Mouse (Mus musculus): ENCODE data around the gene Ren1. TPM values are rescaled to one million over a fixed set of nuclear protein-coding genes. Genes with fewer than 3 reads are reported as not detected.
"Not testable (repeated sequence)": the region's sequence is repeated elsewhere in the genome, so short reads cannot be mapped to it uniquely, and the experiment has no call there.

Ren1 gene
- polyA plus RNA-seq, 1 experiment from 2014 or later, result 0.43 TPM

GRCm38 (mm10) chr1:133323333-133323732, 27.0 kb upstream of the Ren1 start:
- H3K9ac ChIP-seq, result 0 out of 2 replicates have a peak overlapping the region, but pooled peaks have one; percentile 25
- H3K9me3 ChIP-seq, result no peaks in the 10 kb centered on the region
- ATAC-seq (ENCODE audit: low FRiP score, low read depth), result no peak
- H3K4me1 ChIP-seq, result no peaks in the 10 kb centered on the region
- H3K4me2 ChIP-seq (replicated peaks), result no peak overlapping the region
- H3K4me3 ChIP-seq, result no peak overlapping the region
- H3K27me3 ChIP-seq, result peaks cover 13% of the 10 kb centered on the region
- 29% methylated on average over 5 of the region's 5 CpGs for WGBS
- no peaks in the 10 kb centered on the region for H3K36me3 ChIP-seq
- H3K27ac ChIP-seq, result no peak overlapping the region

GRCm38 (mm10) chr1:133325951-133326350, 24.4 kb upstream of the Ren1 start:
- no peak for ATAC-seq (ENCODE audit: low FRiP score, low read depth)
- 75% methylated on average over 8 of the region's 8 CpGs for WGBS
- H3K4me1 ChIP-seq, result peaks cover 6% of the 10 kb centered on the region

GRCm38 (mm10) chr1:133327094-133327493, 23.2 kb upstream of the Ren1 start:
- ATAC-seq (ENCODE audit: low FRiP score, low read depth), result no peak
- Histone ChIP-seq H3K27me3 (peaks cover 49% of the 10 kb centered on the region), H3K4me2 (replicated peaks) (no peak overlapping the region)

More at GRCm38 (mm10) chr1:133325951-133326350, 24.4 kb upstream of the Ren1 start:
- Histone ChIP-seq H3K27me3 (peaks cover 38% of the 10 kb centered on the region), H3K4me3 (no peak overlapping the region), H3K9me3 (no peaks in the 10 kb centered on the region), H3K4me2 (replicated peaks) (no peak overlapping the region), H3K36me3 (no peaks in the 10 kb centered on the region), H3K9ac (no peak overlapping the region), H3K27ac (no peak overlapping the region)

GRCm38 (mm10) chr1:133328299-133328795, 22.0 kb upstream of the Ren1 start:
- no peak for ATAC-seq (ENCODE audit: low FRiP score, low read depth)
- H3K27me3 ChIP-seq, result peaks cover 50% of the 10 kb centered on the region
- H3K27ac ChIP-seq, result no peak overlapping the region
- no peak overlapping the region for H3K4me3 ChIP-seq
- H3K9me3 ChIP-seq, result no peaks in the 10 kb centered on the region
- 87% methylated on average over 6 of the region's 6 CpGs for WGBS
- H3K4me1 ChIP-seq, result peaks cover 6% of the 10 kb centered on the region
- H3K9ac ChIP-seq, result no peak overlapping the region
- no peaks in the 10 kb centered on the region for H3K36me3 ChIP-seq
- no peak overlapping the region for H3K4me2 ChIP-seq (replicated peaks)

More at GRCm38 (mm10) chr1:133327094-133327493, 23.2 kb upstream of the Ren1 start:
- H3K9me3 ChIP-seq, result no peaks in the 10 kb centered on the region
- H3K4me3 ChIP-seq, result no peak overlapping the region
- no peak overlapping the region for H3K9ac ChIP-seq
- no peak overlapping the region for H3K27ac ChIP-seq
- WGBS, result 56% methylated on average over 5 of the region's 5 CpGs
- H3K36me3 ChIP-seq, result no peaks in the 10 kb centered on the region
- H3K4me1 ChIP-seq, result peaks cover 6% of the 10 kb centered on the region

GRCm38 (mm10) chr1:133328896-133329637, 21.2 kb upstream of the Ren1 start:
- Histone ChIP-seq H3K9ac (peak overlapping the region; percentile 53), H3K4me2 (replicated peaks) (peak overlapping the region; percentile 67), H3K36me3 (no peaks in the 10 kb centered on the region), H3K9me3 (no peaks in the 10 kb centered on the region), H3K27me3 (peaks cover 50% of the 10 kb centered on the region), H3K4me3 (peak overlapping the region; percentile 40), H3K4me1 (peaks cover 6% of the 10 kb centered on the region), H3K27ac (no peak overlapping the region)
- ATAC-seq (ENCODE audit: low FRiP score, low read depth), result no peak
- WGBS, result 7% methylated on average over 34 of the region's 34 CpGs

- Histone ChIP-seq H3K27ac (no peak overlapping the region), H3K27me3 (peaks cover 50% of the 10 kb centered on the region), H3K9me3 (no peaks in the 10 kb centered on the region), H3K36me3 (no peaks in the 10 kb centered on the region), H3K9ac (peak overlapping the region; percentile 53), H3K4me1 (peaks cover 6% of the 10 kb centered on the region), H3K4me2 (replicated peaks) (peak overlapping the region; percentile 67), H3K4me3 (peak overlapping the region; percentile 40)
- no peak for ATAC-seq (ENCODE audit: low FRiP score, low read depth)
- 28% methylated on average over 7 of the region's 7 CpGs for WGBS
Measured at GRCm38 (mm10) chr1:133329638-133329964, 20.7 kb upstream of the Ren1 start.

GRCm38 (mm10) chr1:133331142-133331541, 19.2 kb upstream of the Ren1 start:
- H3K4me3 ChIP-seq, result no peak overlapping the region
- H3K27ac ChIP-seq, result no peak overlapping the region
- H3K9me3 ChIP-seq, result no peaks in the 10 kb centered on the region
- WGBS, result 78% methylated on average over 3 of the region's 3 CpGs
- no peak overlapping the region for H3K4me2 ChIP-seq (replicated peaks)
- H3K27me3 ChIP-seq, result peaks cover 50% of the 10 kb centered on the region
- H3K9ac ChIP-seq, result no peak overlapping the region
- no peaks in the 10 kb centered on the region for H3K36me3 ChIP-seq
- H3K4me1 ChIP-seq, result peaks cover 6% of the 10 kb centered on the region
- ATAC-seq (ENCODE audit: low FRiP score, low read depth), result no peak

GRCm38 (mm10) chr1:133332656-133333430, 17.5 kb upstream of the Ren1 start:
- H3K4me2 ChIP-seq (replicated peaks), result no peak overlapping the region
- no peak overlapping the region for H3K4me3 ChIP-seq
- no peak overlapping the region for H3K27ac ChIP-seq
- no peak overlapping the region for H3K9ac ChIP-seq
- H3K27me3 ChIP-seq, result peaks cover 42% of the 10 kb centered on the region
- H3K36me3 ChIP-seq, result no peaks in the 10 kb centered on the region
- ATAC-seq (ENCODE audit: low FRiP score, low read depth), result no peak
- 89% methylated on average over 11 of the region's 11 CpGs for WGBS
- H3K4me1 ChIP-seq, result peaks cover 6% of the 10 kb centered on the region
- peaks cover 4% of the 10 kb centered on the region; the same call in 1 of the 2 replicates for H3K9me3 ChIP-seq

- H3K9ac ChIP-seq, result no peak overlapping the region
- no peak overlapping the region for H3K4me2 ChIP-seq (replicated peaks)
- WGBS, result 82% methylated on average over 6 of the region's 6 CpGs
- peaks cover 31% of the 10 kb centered on the region for H3K27me3 ChIP-seq
- H3K36me3 ChIP-seq, result no peaks in the 10 kb centered on the region
- H3K4me3 ChIP-seq, result no peak overlapping the region
- ATAC-seq (ENCODE audit: low FRiP score, low read depth), result no peak
- H3K4me1 ChIP-seq, result peaks cover 6% of the 10 kb centered on the region
- peaks cover 4% of the 10 kb centered on the region; the same call in 1 of the 2 replicates for H3K9me3 ChIP-seq
- H3K27ac ChIP-seq, result no peak overlapping the region
Measured at GRCm38 (mm10) chr1:133333937-133334336, 16.4 kb upstream of the Ren1 start.

- not testable (repeated sequence) for H3K4me1 ChIP-seq; H3K36me3 ChIP-seq; H3K27me3 ChIP-seq; H3K4me3 ChIP-seq; H3K4me2 ChIP-seq (replicated peaks); ATAC-seq (ENCODE audit: low FRiP score, low read depth); H3K9ac ChIP-seq; H3K9me3 ChIP-seq; H3K27ac ChIP-seq
- 80% methylated on average over 1 of the region's 1 CpGs for WGBS
Measured at GRCm38 (mm10) chr1:133340403-133340802, 9.9 kb upstream of the Ren1 start.

- H3K4me2 ChIP-seq (replicated peaks), result no peak overlapping the region
- H3K36me3 ChIP-seq, result no peaks in the 10 kb centered on the region
- no peak for ATAC-seq (ENCODE audit: low FRiP score, low read depth)
- no peaks in the 10 kb centered on the region for H3K27me3 ChIP-seq
- no peak overlapping the region for H3K27ac ChIP-seq
- no peak overlapping the region for H3K9ac ChIP-seq
- H3K4me1 ChIP-seq, result no peaks in the 10 kb centered on the region
- H3K9me3 ChIP-seq, result no peaks in the 10 kb centered on the region
- WGBS, result 82% methylated on average over 2 of the region's 2 CpGs
- no peak overlapping the region for H3K4me3 ChIP-seq
Measured at GRCm38 (mm10) chr1:133344357-133344756, 6.0 kb upstream of the Ren1 start.

- Histone ChIP-seq H3K27me3 (peaks cover 5% of the 10 kb centered on the region), H3K4me3 (no peak overlapping the region), H3K4me1 (no peaks in the 10 kb centered on the region), H3K36me3 (no peaks in the 10 kb centered on the region), H3K9ac (no peak overlapping the region), H3K4me2 (replicated peaks) (no peak overlapping the region), H3K27ac (no peak overlapping the region), H3K9me3 (no peaks in the 10 kb centered on the region)
- 83% methylated on average over 9 of the region's 9 CpGs for WGBS
- no peak for ATAC-seq (ENCODE audit: low FRiP score, low read depth)
Measured at GRCm38 (mm10) chr1:133346531-133346930, 3.8 kb upstream of the Ren1 start.
